Mouse (Mus musculus) midbrain, embryonic 11.5 days (tissue): ENCODE measurements around the gene Nup188. TPM values are rescaled to one million over a fixed set of nuclear protein-coding genes. Genes with fewer than 3 reads are reported as not detected.

Experiments
- ATAC-seq: fragments of 200-750 bp; cut with Nextera tagmentation; 2 replicates; pipeline ENCODE4 v1.8.0; 2017; ENCODE audit warnings: moderate TSS enrichment, moderate library complexity; ENCODE audit not compliant: low FRiP score
- DNase-seq: peaks from one replicate; pipeline ENCODE4 v3.0.0; 2015; ENCODE audit warnings: low spot score; ENCODE audit errors: missing footprints
- H3K27ac ChIP-seq: fragments of 300-500 bp; sonication (generic); 2 replicates; pipeline ENCODE4 v1.5.1; 2014; ENCODE audit warnings: low read depth, low read length
- H3K27me3 ChIP-seq: fragments of 300-500 bp; sonication (generic); 2 replicates; pipeline ENCODE4 v1.6.1; 2014; ENCODE audit warnings: mild to moderate bottlenecking, low read length, moderate library complexity, mixed read lengths; ENCODE audit not compliant: control insufficient read depth, insufficient read depth
- H3K36me3 ChIP-seq: fragments of 300-500 bp; sonication (generic); 2 replicates; pipeline ENCODE4 v1.6.1; 2014; ENCODE audit warnings: mild to moderate bottlenecking, low read length, moderate library complexity, mixed read lengths; ENCODE audit not compliant: control insufficient read depth, insufficient read depth
- H3K4me1 ChIP-seq: fragments of 300-500 bp; sonication (generic); 2 replicates; pipeline ENCODE4 v1.6.1; 2014; ENCODE audit warnings: low read length; ENCODE audit not compliant: control insufficient read depth, insufficient read depth
- H3K4me2 ChIP-seq: fragments of 300-500 bp; sonication (generic); 2 replicates; pipeline ENCODE4 v1.6.1; 2014; ENCODE audit warnings: mild to moderate bottlenecking, moderate library complexity
- H3K4me3 ChIP-seq: fragments of 300-500 bp; sonication (generic); 2 replicates; pipeline ENCODE4 v1.5.1; 2014; ENCODE audit warnings: low read depth, low read length
- H3K9ac ChIP-seq: fragments of 300-500 bp; sonication (generic); 2 replicates; pipeline ENCODE4 v1.6.1; 2014; ENCODE audit warnings: low read length
- H3K9me3 ChIP-seq: fragments of 300-500 bp; sonication (generic); 2 replicates; pipeline ENCODE4 v1.6.1; 2016; ENCODE audit warnings: low read length; ENCODE audit not compliant: control insufficient read depth
- WGBS: fragments of 180-500 bp; shearing (Covaris S2); extraction: QIAGEN DNeasy Blood & Tissue Kit; methylation state at CpG from one replicate; pipeline ENCODE4 v1.1.7; 2014; 5-methylcytosine and 5-hydroxymethylcytosine counted together
- polyA plus RNA-seq: library from polyadenylated mRNA; unstranded; fragments of >200 nt; fragmentation: Nextera tagmentation; extraction: Ambion mirVana; gene quantifications from 2 replicates; pipeline ENCODE4 v1.2.1, GENCODE M21; 2014

Nup188 gene
- polyA plus RNA-seq, 1 experiment from 2014 or later, result 53.7 TPM

DNA sequence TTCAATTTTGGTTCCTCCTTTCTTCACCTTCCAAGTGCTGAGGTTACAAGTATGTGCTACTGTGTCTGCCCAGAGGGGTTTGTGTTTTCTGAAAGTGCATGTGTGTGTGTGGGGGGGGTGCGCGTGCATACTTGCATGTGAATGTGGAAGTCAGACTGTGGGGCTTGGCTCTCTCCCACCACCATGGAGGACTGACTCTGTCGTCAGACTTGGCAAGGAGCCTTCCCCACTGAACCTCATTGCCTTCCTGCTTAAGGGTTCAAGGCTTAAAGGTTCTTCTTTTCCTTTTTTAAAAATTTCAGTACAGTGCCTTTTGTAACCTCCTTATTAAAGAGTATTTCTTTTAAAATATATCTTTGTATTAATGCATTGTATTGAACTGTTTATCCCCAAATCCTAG is 42.6 kb downstream of the Nup188 start:
- ATAC-seq, result no peak
- WGBS, result 97% methylated on average over 3 of the region's 3 CpGs
- Histone ChIP-seq H3K9ac (no peak overlapping the region), H3K27me3 (no peaks in the 10 kb centered on the region), H3K9me3 (no peaks in the 10 kb centered on the region), H3K4me2 (no peak overlapping the region), H3K4me1 (no peaks in the 10 kb centered on the region), H3K4me3 (no peak overlapping the region), H3K36me3 (peaks cover 33% of the 10 kb centered on the region), H3K27ac (no peak overlapping the region)
- no peak for DNase-seq

- H3K36me3 ChIP-seq, result peaks cover 44% of the 10 kb centered on the region
- H3K9ac ChIP-seq, result no peak overlapping the region
- no peaks in the 10 kb centered on the region for H3K27me3 ChIP-seq
- WGBS, result 99% methylated on average over 2 of the region's 2 CpGs
- no peaks in the 10 kb centered on the region for H3K4me1 ChIP-seq
- no peak overlapping the region for H3K4me2 ChIP-seq
- ATAC-seq (no peak), DNase-seq (no peak)
- no peak overlapping the region for H3K27ac ChIP-seq
- H3K4me3 ChIP-seq, result no peak overlapping the region
- H3K9me3 ChIP-seq, result no peaks in the 10 kb centered on the region
Measured at GRCm38 (mm10) chr2:30335324-30335723, 49.1 kb downstream of the Nup188 start.

GRCm38 (mm10) chr2:30336174-30336915 is 50.1 kb downstream of the Nup188 start:
- Histone ChIP-seq H3K27me3 (no peaks in the 10 kb centered on the region), H3K4me1 (no peaks in the 10 kb centered on the region), H3K9ac (no peak overlapping the region), H3K27ac (no peak overlapping the region), H3K4me3 (no peak overlapping the region), H3K4me2 (no peak overlapping the region), H3K36me3 (peaks cover 51% of the 10 kb centered on the region), H3K9me3 (no peaks in the 10 kb centered on the region)
- WGBS, result 83% methylated on average over 16 of the region's 16 CpGs
- no peak for ATAC-seq
- no peak for DNase-seq

DNA sequence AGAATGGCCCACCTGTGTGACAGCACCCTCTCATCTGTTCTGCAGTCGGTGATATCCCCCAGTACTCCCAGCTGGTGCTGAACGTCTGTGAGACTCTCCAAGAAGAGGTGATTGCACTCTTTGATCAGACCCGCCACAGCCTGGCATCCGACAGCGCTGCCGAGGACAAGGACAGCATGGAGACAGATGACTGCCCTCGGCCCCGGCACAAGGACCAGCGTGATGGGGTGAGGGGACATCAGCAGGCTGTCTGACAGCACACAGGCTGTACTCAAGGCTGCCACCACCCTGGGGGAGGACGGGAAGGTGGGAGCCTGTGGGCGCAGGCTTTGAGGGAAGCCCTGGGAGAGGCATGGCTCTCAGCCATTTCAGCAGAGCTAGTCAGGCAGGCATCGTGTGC is 51.0 kb downstream of the Nup188 start:
- WGBS, result 88% methylated on average over 12 of the region's 12 CpGs

GRCm38 (mm10) chr2:30342061-30342460 is 55.9 kb downstream of the Nup188 start:
- ATAC-seq (no peak), DNase-seq (no peak)
- WGBS, result 91% methylated on average over 3 of the region's 3 CpGs
- H3K36me3 ChIP-seq, result peaks cover 48% of the 10 kb centered on the region
- no peak overlapping the region for H3K4me2 ChIP-seq
- no peaks in the 10 kb centered on the region for H3K27me3 ChIP-seq
- no peaks in the 10 kb centered on the region for H3K9me3 ChIP-seq
- H3K27ac ChIP-seq, result no peak overlapping the region
- no peak overlapping the region for H3K9ac ChIP-seq
- no peak overlapping the region for H3K4me3 ChIP-seq
- H3K4me1 ChIP-seq, result no peaks in the 10 kb centered on the region

More for the DNA sequence above, 51.0 kb downstream of the Nup188 start:
- Histone ChIP-seq H3K36me3 (peaks cover 54% of the 10 kb centered on the region), H3K9ac (no peak overlapping the region), H3K4me3 (no peak overlapping the region), H3K4me2 (no peak overlapping the region), H3K9me3 (no peaks in the 10 kb centered on the region), H3K4me1 (no peaks in the 10 kb centered on the region), H3K27me3 (no peaks in the 10 kb centered on the region), H3K27ac (no peak overlapping the region)
- no peak for DNase-seq
- no peak for ATAC-seq

- Histone ChIP-seq H3K9ac (no peak overlapping the region), H3K27ac (no peak overlapping the region), H3K4me1 (no peaks in the 10 kb centered on the region), H3K4me3 (no peak overlapping the region), H3K9me3 (no peaks in the 10 kb centered on the region), H3K36me3 (peaks cover 45% of the 10 kb centered on the region), H3K4me2 (no peak overlapping the region), H3K27me3 (no peaks in the 10 kb centered on the region)
- WGBS, result 93% methylated on average over 7 of the region's 7 CpGs
- DNase-seq (no peak), ATAC-seq (no peak)
Measured at GRCm38 (mm10) chr2:30342544-30342943, 56.3 kb downstream of the Nup188 start.

DNA sequence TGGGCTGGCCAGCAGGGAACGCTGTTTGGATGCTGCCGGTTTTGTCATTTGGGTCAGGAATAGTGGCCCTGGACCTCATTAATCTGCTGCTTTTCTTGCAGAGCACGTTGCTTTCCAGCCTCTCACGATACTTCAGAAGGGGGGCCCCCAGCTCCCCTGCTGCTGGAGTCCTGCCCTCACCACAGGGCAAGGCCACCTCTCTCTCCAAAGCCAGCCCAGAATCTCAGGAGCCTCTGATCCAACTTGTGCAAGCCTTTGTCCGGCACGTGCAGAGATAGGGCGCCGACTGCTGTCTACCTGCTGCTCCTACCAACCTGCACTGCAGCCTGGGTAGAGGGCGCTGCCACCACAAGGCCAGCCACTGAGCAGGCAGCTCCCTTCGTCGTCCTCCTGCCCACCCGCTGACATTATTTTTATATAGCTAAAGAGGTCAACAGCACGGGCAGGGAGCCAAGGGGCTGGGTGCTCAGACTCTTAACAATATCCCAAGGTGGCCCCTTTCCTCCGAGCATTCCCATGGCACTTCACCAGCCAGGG is 57.5 kb downstream of the Nup188 start:
- no peak overlapping the region for H3K9ac ChIP-seq
- WGBS, result 75% methylated on average over 14 of the region's 14 CpGs
- peaks cover 43% of the 10 kb centered on the region for H3K36me3 ChIP-seq
- no peaks in the 10 kb centered on the region for H3K27me3 ChIP-seq
- H3K4me1 ChIP-seq, result no peaks in the 10 kb centered on the region
- no peak overlapping the region for H3K27ac ChIP-seq
- DNase-seq, result no peak
- H3K4me2 ChIP-seq, result no peak overlapping the region
- no peaks in the 10 kb centered on the region for H3K9me3 ChIP-seq
- ATAC-seq, result no peak
- H3K4me3 ChIP-seq, result no peak overlapping the region

DNA sequence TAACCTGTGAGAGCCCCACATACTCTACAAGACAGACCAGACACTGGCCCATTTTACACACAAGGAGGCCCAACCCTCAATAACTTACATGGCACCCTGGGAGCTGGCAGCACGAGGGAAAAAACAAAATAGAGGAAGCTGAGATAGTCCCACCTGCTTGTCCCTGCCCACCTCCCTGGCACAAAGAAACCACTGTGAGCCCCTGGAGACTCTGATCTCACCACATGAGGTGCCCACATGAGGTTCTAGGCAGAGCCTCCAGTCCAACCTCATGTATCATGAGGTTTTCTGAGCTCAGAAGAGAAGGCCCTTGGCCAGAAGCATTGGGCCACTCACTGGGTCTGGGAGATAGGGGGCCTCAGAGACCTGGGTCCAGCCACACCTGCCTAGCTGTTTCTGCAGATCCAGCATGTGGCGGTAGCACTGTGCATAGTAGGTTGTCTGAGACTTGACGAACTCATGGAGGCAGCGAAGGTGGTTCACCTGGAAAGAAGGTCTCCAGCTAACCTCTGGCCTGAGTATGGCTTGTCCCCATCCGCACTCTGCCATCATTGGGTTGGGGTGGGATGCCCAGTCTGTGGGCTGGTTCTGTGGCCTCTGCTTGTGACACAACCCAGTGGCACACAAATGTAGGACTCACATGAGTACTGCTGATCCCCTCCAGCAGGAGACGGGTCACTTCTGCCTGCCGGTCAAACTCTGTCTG is 59.9 kb downstream of the Nup188 start:
- Histone ChIP-seq H3K4me2 (no peak overlapping the region), H3K4me1 (no peaks in the 10 kb centered on the region), H3K27ac (no peak overlapping the region), H3K9me3 (no peaks in the 10 kb centered on the region), H3K4me3 (no peak overlapping the region), H3K36me3 (peaks cover 31% of the 10 kb centered on the region), H3K9ac (no peak overlapping the region), H3K27me3 (no peaks in the 10 kb centered on the region)
- ATAC-seq, result no peak
- WGBS, result 92% methylated on average over 7 of the region's 7 CpGs
- DNase-seq, result no peak

- H3K9ac ChIP-seq, result no peak overlapping the region
- H3K36me3 ChIP-seq, result peaks cover 9% of the 10 kb centered on the region; the same call in 1 of the 2 replicates
- DNase-seq (no peak), ATAC-seq (no peak)
- H3K9me3 ChIP-seq, result no peaks in the 10 kb centered on the region
- H3K4me1 ChIP-seq, result no peaks in the 10 kb centered on the region
- H3K27ac ChIP-seq, result no peak overlapping the region
- no peak overlapping the region for H3K4me2 ChIP-seq
- WGBS, result 90% methylated on average over 6 of the region's 6 CpGs
- no peaks in the 10 kb centered on the region for H3K27me3 ChIP-seq
- H3K4me3 ChIP-seq, result no peak overlapping the region
Measured at GRCm38 (mm10) chr2:30349196-30349595, 63.0 kb downstream of the Nup188 start.
